Mouse (Mus musculus): ENCODE measurements around the gene Agap2. TPM values are rescaled to one million over a fixed set of nuclear protein-coding genes. Genes with fewer than 3 reads are reported as not detected.

Agap2 gene
- total RNA-seq (2023) = 10 to 100 TPM; 43.8 to 49.3 TPM

GRCm38 (mm10) chr10:127075080-127075479, at the start of gene Agap2:
TSS of gene Agap2 (plus strand) at chr10:127075284.

GRCm38 (mm10) chr10:127030336-127031296, 44.5 kb upstream of the Agap2 start, which contains the start of gene Tsfm:
TSS of gene Tsfm (minus strand) at chr10:127030840.

GRCm38 (mm10) chr10:127041274-127041766, 33.8 kb upstream of the Agap2 start, which contains the start of the genes Mettl1 and Eef1akmt3:
TSS of gene Mettl1 (plus strand) at chr10:127041414.
TSS of gene Eef1akmt3 (minus strand) at chr10:127041513.

GRCm38 (mm10) chr10:127047954-127048353, 27.1 kb upstream of the Agap2 start, which contains the start of gene Cyp27b1:
TSS of gene Cyp27b1 (plus strand) at chr10:127048250.

GRCm38 (mm10) chr10:127059968-127060916, 14.8 kb upstream of the Agap2 start, which contains the start of gene March9:
TSS of gene March9 (minus strand) at chr10:127060184.

GRCm38 (mm10) chr10:127063239-127063872, 11.7 kb upstream of the Agap2 start, which contains the start of gene Cdk4:
TSS of gene Cdk4 (plus strand) at chr10:127063534.

GRCm38 (mm10) chr10:127070190-127071121, 4.6 kb upstream of the Agap2 start, which contains the start of gene Tspan31:
TSS of gene Tspan31 (minus strand) at chr10:127070264.

GRCm38 (mm10) chr10:127121066-127121477, 46.0 kb downstream of the Agap2 start, which contains the start of gene Os9:
TSS of gene Os9 (minus strand) at chr10:127121131.

Other genes starting within 250 kb of the Agap2 start
- 1 to 10 TPM; 2.5 to 3.8 TPM for gene Atp23, start 173.9 kb upstream of the Agap2 start, total RNA-seq (2023)
- 100 to 1,000 TPM; 115 to 116 TPM for gene Ctdsp2, start 96.6 kb upstream of the Agap2 start, total RNA-seq (2023)
- 1 to 10 TPM in 1 of 2 experiments, under 1 TPM in 1; 0.15 to 1.1 TPM for gene Avil, start 74.6 kb upstream of the Agap2 start, total RNA-seq (2023)
- 10 to 100 TPM; 10.6 to 12.4 TPM for gene Tsfm, start 44.4 kb upstream of the Agap2 start, total RNA-seq (2023)
- gene Mettl1, start 33.9 kb upstream of the Agap2 start, total RNA-seq (2023) = 1 to 10 TPM; 4.9 to 5.1 TPM
- gene Eef1akmt3, start 33.8 kb upstream of the Agap2 start, total RNA-seq (2023) = under 1 TPM in 1 of 2 experiments, not detected in 1; 0.24 TPM
- under 1 TPM in 1 of 2 experiments, not detected in 1; 0.73 TPM for gene Cyp27b1, start 27.0 kb upstream of the Agap2 start, total RNA-seq (2023)
- under 1 TPM in 1 of 2 experiments, not detected in 1; 0.11 TPM for gene March9, start 15.1 kb upstream of the Agap2 start, total RNA-seq (2023)
- 100 to 1,000 TPM; 114 to 127 TPM for gene Cdk4, start 11.8 kb upstream of the Agap2 start, total RNA-seq (2023)
- 10 to 100 TPM; 22.0 to 22.1 TPM for gene Tspan31, start 5.0 kb upstream of the Agap2 start, total RNA-seq (2023)
- gene Os9, start 45.8 kb downstream of the Agap2 start, total RNA-seq (2023) = 100 to 1,000 TPM; 106 to 107 TPM
- gene B4galnt1, start 89.9 kb downstream of the Agap2 start, total RNA-seq (2023) = 100 to 1,000 TPM; 104 to 113 TPM
- not detected for gene Slc26a10, start 105.4 kb downstream of the Agap2 start, total RNA-seq (2023)
- gene Arhgef25, start 114.8 kb downstream of the Agap2 start, total RNA-seq (2023) = under 1 TPM; 0.56 to 0.73 TPM
- 10 to 100 TPM; 13.1 to 15.4 TPM for gene Dtx3, start 120.4 kb downstream of the Agap2 start, total RNA-seq (2023)
- gene Pip4k2c, start 136.3 kb downstream of the Agap2 start, total RNA-seq (2023) = 10 to 100 TPM; 27.5 to 28.8 TPM
- gene Kif5a, start 188.1 kb downstream of the Agap2 start, total RNA-seq (2023) = under 1 TPM; 0.26 to 0.58 TPM
- 100 to 1,000 TPM; 106 to 116 TPM for gene Dctn2, start 191.1 kb downstream of the Agap2 start, total RNA-seq (2023)
- 100 to 1,000 TPM; 141 to 142 TPM for gene Mbd6, start 213.7 kb downstream of the Agap2 start, total RNA-seq (2023)
- 10 to 100 TPM; 35.8 to 38.0 TPM for gene Mars, start 236.5 kb downstream of the Agap2 start, total RNA-seq (2023)
- 100 to 1,000 TPM; 264 to 270 TPM for gene Arhgap9, start 246.7 kb downstream of the Agap2 start, total RNA-seq (2023)